8 mouse cellular contexts compared by ENCODE assay signal in the genomic region with DNA sequence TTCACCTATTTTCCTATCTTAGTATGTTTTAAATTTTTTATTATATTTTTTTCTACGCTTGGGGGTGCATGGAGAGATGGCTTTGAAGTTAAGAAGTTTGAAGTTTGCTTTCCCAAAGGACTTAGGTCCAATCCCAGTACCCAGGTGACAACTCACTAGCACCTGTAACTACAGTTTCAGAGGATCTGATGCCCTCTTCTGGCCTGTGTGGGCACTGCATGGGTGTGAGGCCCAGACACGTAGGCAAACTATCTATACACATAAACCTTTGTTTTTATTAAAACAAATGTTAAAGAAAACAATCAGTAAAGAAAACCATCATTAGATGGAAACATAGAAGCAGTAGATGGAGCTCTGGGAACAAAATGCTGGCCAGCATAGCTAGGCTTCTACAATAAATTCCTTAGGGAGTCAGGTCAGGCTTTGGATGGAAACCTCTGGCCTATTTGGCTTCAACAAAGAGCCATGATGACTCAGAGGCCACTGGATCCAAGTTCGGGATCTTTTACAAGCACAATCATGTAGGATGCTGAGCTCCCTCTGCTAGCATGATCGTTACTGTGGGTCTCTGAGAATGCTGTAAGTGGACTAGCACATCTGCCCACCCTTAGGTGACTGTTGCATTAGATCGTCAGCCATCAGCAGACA. TPM values are rescaled to one million over a fixed set of nuclear protein-coding genes. Genes with fewer than 3 reads are reported as not detected.
DNase-seq lines count a peak whose midpoint lies in the region; ATAC-seq and TF ChIP-seq lines count a peak whose summit lies in the region.

No protein-coding gene starts in this region.

- H3K4me3 ChIP-seq in heart, embryonic 11.5 days (ENCODE audit: low read depth, low read length), result no peak overlapping the region
- H3K4me3 ChIP-seq in thymus, adult 2 months (ENCODE audit: control insufficient read depth, insufficient read depth, low read length), result no peak overlapping the region
- no peak overlapping the region for H3K4me3 ChIP-seq in liver, embryonic 13.5 days (replicated peaks)
- H3K4me3 ChIP-seq in midbrain, embryonic 16.5 days (ENCODE audit: low read depth, low read length), result no peak overlapping the region

- no peak for TF ChIP-seq POLR2A in thymus, adult 2 months (IDR thresholded peaks at IDR 0.05; ENCODE audit: control insufficient read depth, extremely low read depth, insufficient read depth, low read length, poor library complexity)

- H3K27ac ChIP-seq in heart, embryonic 11.5 days (ENCODE audit: low read depth, low read length), result no peak overlapping the region
- H3K27ac ChIP-seq in thymus, adult 2 months (ENCODE audit: control insufficient read depth, insufficient read depth, low read length), result no peak overlapping the region
- H3K27ac ChIP-seq in liver, embryonic 13.5 days, result no peak overlapping the region
- H3K27ac ChIP-seq in midbrain, embryonic 16.5 days (ENCODE audit: low read length), result no peak overlapping the region

- no peaks in the 10 kb centered on the region for H3K27me3 ChIP-seq in heart, embryonic 11.5 days (ENCODE audit: control insufficient read depth, insufficient read depth, low read length)
- H3K27me3 ChIP-seq in thymus, adult 2 months (ENCODE audit: control insufficient read depth, insufficient read depth, low read length), result no peaks in the 10 kb centered on the region
- H3K27me3 ChIP-seq in liver, embryonic 13.5 days, result no peaks in the 10 kb centered on the region
- H3K27me3 ChIP-seq in midbrain, embryonic 16.5 days (ENCODE audit: control insufficient read depth, insufficient read depth, low read depth, low read length), result no peaks in the 10 kb centered on the region

- no peak for ATAC-seq in heart, embryonic 11.5 days (replicated peaks; ENCODE audit: insufficient number of reproducible peaks, low FRiP score, low TSS enrichment)
- 0 out of 2 replicates have a peak, but pooled peaks have one; percentile 64 for ATAC-seq in erythroblast, adult 5-6 weeks (replicated peaks; ENCODE audit: low FRiP score, poor library complexity, severe bottlenecking)
- no peak for ATAC-seq in liver, embryonic 13.5 days (ENCODE audit: low read depth)
- no peak for ATAC-seq in midbrain, embryonic 16.5 days

- peak; percentile 95 for DNase-seq in heart, adult 11 months
- DNase-seq in thymus, adult 2 months, result peak; percentile 57
- no peak for DNase-seq in thymus, adult 18-20 months
- DNase-seq in liver, embryonic 13.5 days, result peak; percentile 4
- no peak for DNase-seq in layer of hippocampus, postnatal 14 days (ENCODE audit: low spot score in 2 of 2)

- no peak for TF ChIP-seq CTCF in thymus, adult 2 months (IDR thresholded peaks at IDR 0.05; ENCODE audit: borderline replicate concordance, control insufficient read depth, extremely low read depth, insufficient read depth, low read length, poor library complexity)

- H3K36me3 ChIP-seq in heart, embryonic 11.5 days (ENCODE audit: control insufficient read depth, insufficient read depth, low read length), result no peaks in the 10 kb centered on the region
- H3K36me3 ChIP-seq in thymus, adult 2 months (ENCODE audit: control insufficient read depth, insufficient read depth, low read length), result no peaks in the 10 kb centered on the region
- no peaks in the 10 kb centered on the region for H3K36me3 ChIP-seq in liver, embryonic 13.5 days
- no peaks in the 10 kb centered on the region for H3K36me3 ChIP-seq in midbrain, embryonic 16.5 days (ENCODE audit: control insufficient read depth, insufficient read depth, low read length)

- H3K4me1 ChIP-seq in heart, embryonic 11.5 days (ENCODE audit: control insufficient read depth, insufficient read depth, low read length), result peaks cover 9% of the 10 kb centered on the region; the same call in 1 of the 2 replicates
- H3K4me1 ChIP-seq in thymus, adult 2 months (replicated peaks; ENCODE audit: control insufficient read depth, insufficient read depth, low read length), result no peaks in the 10 kb centered on the region
- no peaks in the 10 kb centered on the region for H3K4me1 ChIP-seq in liver, embryonic 13.5 days (replicated peaks)
- peaks cover 3% of the 10 kb centered on the region; the same call in 1 of the 2 replicates for H3K4me1 ChIP-seq in midbrain, embryonic 16.5 days (ENCODE audit: control insufficient read depth, insufficient read depth, low read length)

- H3K4me2 ChIP-seq in heart, embryonic 11.5 days, result no peak overlapping the region
- H3K4me2 ChIP-seq in liver, embryonic 13.5 days, result no peak overlapping the region
- H3K4me2 ChIP-seq in midbrain, embryonic 16.5 days (ENCODE audit: low read length), result no peak overlapping the region

- WGBS in heart, embryonic 11.5 days (ENCODE audit: insufficient replicate concordance), result 74% methylated on average over 5 of the region's 5 CpGs
- 88% methylated on average over 5 of the region's 5 CpGs for WGBS in thymus, adult 2 months
- 62% methylated on average over 5 of the region's 5 CpGs for WGBS in liver, embryonic 13.5 days (ENCODE audit: insufficient replicate concordance)
- 84% methylated on average over 5 of the region's 5 CpGs for WGBS in midbrain, embryonic 16.5 days

- no peaks in the 10 kb centered on the region for H3K9me3 ChIP-seq in heart, embryonic 11.5 days (replicated peaks; ENCODE audit: control insufficient read depth, low read length)
- no peaks in the 10 kb centered on the region for H3K9me3 ChIP-seq in liver, embryonic 13.5 days (replicated peaks)
- H3K9me3 ChIP-seq in midbrain, embryonic 16.5 days (replicated peaks; ENCODE audit: control insufficient read depth, low read length, poor library complexity, severe bottlenecking), result no peaks in the 10 kb centered on the region

- no peak overlapping the region for H3K9ac ChIP-seq in heart, embryonic 11.5 days (ENCODE audit: low read depth, low read length)
- no peak overlapping the region for H3K9ac ChIP-seq in liver, embryonic 13.5 days
- no peak overlapping the region for H3K9ac ChIP-seq in midbrain, embryonic 16.5 days (ENCODE audit: low read depth, low read length)

RNA-seq across cellular contexts. Expression of gene Slc22a3, which starts 52.2 kb away (rescaled TPM):
- polyA plus RNA-seq in heart, embryonic 11.5 days (2014; fragmentation: Nextera tagmentation; extraction: Ambion mirVana), result 0.20 and 0.53 TPM in 2 replicates
- 3.3 and 4.5 TPM in 2 replicates for polyA plus RNA-seq in thymus, adult 2 months (2012; rRNA removed)
- total RNA-seq in erythroblast, adult 5-6 weeks (2015; ENCODE audit: low replicate concordance), result 0.63 TPM in 1 of 2 replicates, not detected in the other
- 1.0 and 1.3 TPM in 2 replicates for total RNA-seq in erythroblast, adult 5-6 weeks (2017; ENCODE audit: low replicate concordance)
- 1.5 and 1.8 TPM in 2 replicates for polyA plus RNA-seq in liver, embryonic 13.5 days (2015; fragmentation: Nextera tagmentation; extraction: Ambion mirVana)
- polyA plus RNA-seq in midbrain, embryonic 16.5 days (2015; fragmentation: Nextera tagmentation; extraction: Ambion mirVana), result 1.9 and 2.3 TPM in 2 replicates
- total RNA-seq in layer of hippocampus, postnatal 14 days (2021), result 1 to 10 TPM in 1 of 2 experiments, under 1 TPM in 1; 0.92 to 1.6 TPM

Comparison
In these comparisons a context has a peak if more than half of its experiments do, and no peak if none do; other contexts are left out.
1. DNase-seq: peak in heart, adult 11 months (single experiment), thymus, adult 2 months (single experiment) and liver, embryonic 13.5 days (single experiment); none in thymus, adult 18-20 months (0 of 2) and layer of hippocampus, postnatal 14 days (0 of 2).